Mouse (Mus musculus) midbrain, embryonic 13.5 days (tissue): ENCODE results near the gene Tsga10ip. TPM values are rescaled to one million over a fixed set of nuclear protein-coding genes. Genes with fewer than 3 reads are reported as not detected.
"Not testable (repeated sequence)": the region's sequence is repeated elsewhere in the genome, so short reads cannot be mapped to it uniquely, and the experiment has no call there.

Source experiments
- ATAC-seq: fragments of 200-750 bp; cut with Nextera tagmentation; 2 replicates; pipeline ENCODE4 v1.8.0; 2017; ENCODE audit warnings: mild to moderate bottlenecking, moderate TSS enrichment, moderate library complexity
- H3K27ac ChIP-seq: fragments of 300-500 bp; sonication (generic); 2 replicates; pipeline ENCODE4 v1.5.1; 2015; ENCODE audit warnings: inconsistent platforms, mild to moderate bottlenecking, moderate library complexity
- H3K27me3 ChIP-seq: fragments of 300-500 bp; sonication (generic); 2 replicates; pipeline ENCODE4 v1.6.1; 2015; ENCODE audit warnings: mild to moderate bottlenecking, inconsistent platforms
- H3K36me3 ChIP-seq: fragments of 300-500 bp; sonication (generic); 2 replicates; pipeline ENCODE4 v1.6.1; 2015; ENCODE audit warnings: mild to moderate bottlenecking, inconsistent platforms
- H3K4me1 ChIP-seq: fragments of 300-500 bp; sonication (generic); replicated peaks from 2 replicates; pipeline ENCODE4 v1.6.1; 2015; ENCODE audit warnings: inconsistent platforms
- H3K4me2 ChIP-seq: fragments of 300-500 bp; sonication (generic); replicated peaks from 2 replicates; pipeline ENCODE4 v1.6.1; 2015; ENCODE audit warnings: moderate library complexity, mild to moderate bottlenecking, inconsistent platforms
- H3K4me3 ChIP-seq: fragments of 300-500 bp; sonication (generic); replicated peaks from 2 replicates; pipeline ENCODE4 v1.5.1; 2015; ENCODE audit warnings: mild to moderate bottlenecking, inconsistent platforms
- H3K9ac ChIP-seq: fragments of 300-500 bp; sonication (generic); replicated peaks from 2 replicates; pipeline ENCODE4 v1.6.1; 2015; ENCODE audit warnings: mild to moderate bottlenecking, inconsistent platforms
- H3K9me3 ChIP-seq: fragments of 300-500 bp; sonication (generic); 2 replicates; pipeline ENCODE4 v1.6.1; 2016; ENCODE audit warnings: mild to moderate bottlenecking, inconsistent platforms
- WGBS: fragments of 180-500 bp; shearing (Covaris S2); methylation state at CpG from one replicate; pipeline ENCODE4 v1.1.7; 2015; 5-methylcytosine and 5-hydroxymethylcytosine counted together
- polyA plus RNA-seq: library from polyadenylated mRNA; unstranded; fragments of >200 nt; fragmentation: Nextera tagmentation; extraction: Ambion mirVana; gene quantifications from 2 replicates; pipeline ENCODE4 v1.2.1, GENCODE M21; 2015

The Tsga10ip gene
- polyA plus RNA-seq, 1 experiment from 2014 or later, result 0.55 TPM

GRCm38 (mm10) chr19:5421784-5422183 lies 19.5 kb upstream of the Tsga10ip start:
- Histone ChIP-seq H3K36me3 (peaks cover 46% of the 10 kb centered on the region), H3K27ac (no peak overlapping the region), H3K9me3 (no peaks in the 10 kb centered on the region), H3K4me3 (no peak overlapping the region), H3K9ac (no peak overlapping the region), H3K4me2 (no peak overlapping the region), H3K27me3 (no peaks in the 10 kb centered on the region), H3K4me1 (peaks cover 35% of the 10 kb centered on the region)
- ATAC-seq, result no peak
- 96% methylated on average over 5 of the region's 5 CpGs for WGBS

- Histone ChIP-seq H3K27ac (no peak overlapping the region), H3K9ac (no peak overlapping the region), H3K9me3 (no peaks in the 10 kb centered on the region), H3K36me3 (peaks cover 38% of the 10 kb centered on the region), H3K4me3 (no peak overlapping the region), H3K4me1 (peaks cover 23% of the 10 kb centered on the region), H3K4me2 (no peak overlapping the region), H3K27me3 (no peaks in the 10 kb centered on the region)
- no peak for ATAC-seq
- 93% methylated on average over 6 of the region's 6 CpGs for WGBS
Measured at GRCm38 (mm10) chr19:5420579-5420978, 18.3 kb upstream of the Tsga10ip start.

GRCm38 (mm10) chr19:5419630-5420029 lies 17.3 kb upstream of the Tsga10ip start:
- 88% methylated on average over 9 of the region's 9 CpGs for WGBS
- ATAC-seq, result no peak

GRCm38 (mm10) chr19:5418750-5419466 lies 16.6 kb upstream of the Tsga10ip start:
- ATAC-seq, result no peak
- H3K4me1 ChIP-seq, result peaks cover 20% of the 10 kb centered on the region
- H3K4me2 ChIP-seq, result no peak overlapping the region
- H3K36me3 ChIP-seq, result peaks cover 38% of the 10 kb centered on the region
- no peak overlapping the region for H3K4me3 ChIP-seq
- H3K27ac ChIP-seq, result no peak overlapping the region
- no peak overlapping the region for H3K9ac ChIP-seq
- H3K27me3 ChIP-seq, result no peaks in the 10 kb centered on the region
- no peaks in the 10 kb centered on the region for H3K9me3 ChIP-seq
- WGBS, result 91% methylated on average over 8 of the region's 8 CpGs

More at GRCm38 (mm10) chr19:5419630-5420029, 17.3 kb upstream of the Tsga10ip start:
- Histone ChIP-seq H3K9me3 (no peaks in the 10 kb centered on the region), H3K4me3 (no peak overlapping the region), H3K4me2 (no peak overlapping the region), H3K27ac (no peak overlapping the region), H3K9ac (no peak overlapping the region), H3K36me3 (peaks cover 38% of the 10 kb centered on the region), H3K27me3 (no peaks in the 10 kb centered on the region), H3K4me1 (peaks cover 23% of the 10 kb centered on the region)

- Histone ChIP-seq H3K4me2 (no peak overlapping the region), H3K9ac (no peak overlapping the region), H3K9me3 (no peaks in the 10 kb centered on the region), H3K4me3 (no peak overlapping the region), H3K27me3 (no peaks in the 10 kb centered on the region), H3K36me3 (peaks cover 7% of the 10 kb centered on the region; the same call in 1 of the 2 replicates), H3K27ac (no peak overlapping the region), H3K4me1 (no peaks in the 10 kb centered on the region)
- ATAC-seq, result no peak
- WGBS, result 61% methylated on average over 2 of the region's 2 CpGs
Measured at GRCm38 (mm10) chr19:5414534-5414957, 12.2 kb upstream of the Tsga10ip start.

- Histone ChIP-seq H3K4me3 (no peak overlapping the region), H3K9me3 (no peaks in the 10 kb centered on the region), H3K4me1 (no peaks in the 10 kb centered on the region), H3K27ac (no peak overlapping the region), H3K27me3 (no peaks in the 10 kb centered on the region), H3K4me2 (no peak overlapping the region), H3K36me3 (0 out of 2 replicates have a peak, but pooled peaks cover 4% of the 10 kb centered on the region), H3K9ac (no peak overlapping the region)
- WGBS, result 80% methylated on average over 4 of the region's 4 CpGs
- no peak for ATAC-seq
Measured at GRCm38 (mm10) chr19:5413840-5414239, 11.5 kb upstream of the Tsga10ip start.

GRCm38 (mm10) chr19:5411961-5412360 lies 9.6 kb upstream of the Tsga10ip start:
- H3K27ac ChIP-seq, result no peak overlapping the region
- no peaks in the 10 kb centered on the region for H3K27me3 ChIP-seq
- no peak overlapping the region for H3K4me2 ChIP-seq
- no peaks in the 10 kb centered on the region for H3K9me3 ChIP-seq
- no peak for ATAC-seq
- no peak overlapping the region for H3K4me3 ChIP-seq
- no peaks in the 10 kb centered on the region for H3K36me3 ChIP-seq
- WGBS, result 68% methylated on average over 5 of the region's 5 CpGs
- H3K9ac ChIP-seq, result no peak overlapping the region
- peaks cover 14% of the 10 kb centered on the region for H3K4me1 ChIP-seq

- ATAC-seq, result no peak
- 93% methylated on average over 5 of the region's 5 CpGs for WGBS
- no peak overlapping the region for H3K4me2 ChIP-seq
- no peak overlapping the region for H3K9ac ChIP-seq
- no peaks in the 10 kb centered on the region for H3K27me3 ChIP-seq
- H3K27ac ChIP-seq, result no peak overlapping the region
- no peak overlapping the region for H3K4me3 ChIP-seq
- H3K4me1 ChIP-seq, result peaks cover 20% of the 10 kb centered on the region
- no peaks in the 10 kb centered on the region for H3K36me3 ChIP-seq
- H3K9me3 ChIP-seq, result no peaks in the 10 kb centered on the region
Measured at GRCm38 (mm10) chr19:5410641-5411040, 8.3 kb upstream of the Tsga10ip start.

- Histone ChIP-seq H3K9me3 (no peaks in the 10 kb centered on the region), H3K27ac (no peak overlapping the region)
- WGBS, result 82% methylated on average over 5 of the region's 5 CpGs
Measured at GRCm38 (mm10) chr19:5409068-5409467, 6.7 kb upstream of the Tsga10ip start.

GRCm38 (mm10) chr19:5408057-5409001 lies 6.0 kb upstream of the Tsga10ip start:
- Histone ChIP-seq H3K27ac (no peak overlapping the region), H3K9ac (no peak overlapping the region), H3K4me2 (peak overlapping the region; percentile 81), H3K4me3 (peak overlapping the region; percentile 62; the same call in 1 of the 2 replicates), H3K36me3 (no peaks in the 10 kb centered on the region), H3K9me3 (no peaks in the 10 kb centered on the region), H3K4me1 (peaks cover 21% of the 10 kb centered on the region), H3K27me3 (no peaks in the 10 kb centered on the region)
- ATAC-seq, result no peak
- WGBS, result 92% methylated on average over 13 of the region's 13 CpGs

More at GRCm38 (mm10) chr19:5409068-5409467, 6.7 kb upstream of the Tsga10ip start:
- H3K4me2 ChIP-seq, result no peak overlapping the region
- no peak overlapping the region for H3K9ac ChIP-seq
- no peaks in the 10 kb centered on the region for H3K27me3 ChIP-seq
- peaks cover 21% of the 10 kb centered on the region for H3K4me1 ChIP-seq
- ATAC-seq, result no peak
- no peak overlapping the region for H3K4me3 ChIP-seq
- no peaks in the 10 kb centered on the region for H3K36me3 ChIP-seq

- no peaks in the 10 kb centered on the region for H3K9me3 ChIP-seq
- H3K27ac ChIP-seq, result peak overlapping the region; percentile 88
- H3K4me2 ChIP-seq, result peak overlapping the region; percentile 81
- 15% methylated on average over 7 of the region's 7 CpGs for WGBS
- peaks cover 21% of the 10 kb centered on the region for H3K4me1 ChIP-seq
- H3K4me3 ChIP-seq, result peak overlapping the region; percentile 62
- no peaks in the 10 kb centered on the region for H3K36me3 ChIP-seq
- ATAC-seq, result peak; percentile 41
- peak overlapping the region; percentile 77 for H3K9ac ChIP-seq
- H3K27me3 ChIP-seq, result no peaks in the 10 kb centered on the region
Measured at GRCm38 (mm10) chr19:5407133-5407532, 4.8 kb upstream of the Tsga10ip start.

- peak overlapping the region; percentile 77 for H3K9ac ChIP-seq
- WGBS, result 21% methylated on average over 24 of the region's 25 CpGs
- not testable (repeated sequence) for H3K27me3 ChIP-seq, H3K36me3 ChIP-seq, H3K9me3 ChIP-seq
- peak overlapping the region; percentile 62 for H3K4me3 ChIP-seq
- H3K4me1 ChIP-seq, result peaks cover 21% of the 10 kb centered on the region
- peak overlapping the region; percentile 81 for H3K4me2 ChIP-seq
- peak; percentile 90 for ATAC-seq
- H3K27ac ChIP-seq, result peak overlapping the region; percentile 88
Measured at GRCm38 (mm10) chr19:5406531-5407126, 4.3 kb upstream of the Tsga10ip start.
